Mouse (Mus musculus): ENCODE measurements at regions not wholly inside any gene's neighbourhood (a gene's known extent, or its start where the extent isn't known, plus 50 kb on each side); places are given as distances from the start of the nearest gene placed in this dataset.

- no peak for DNase-seq
These were observed 414.8 kb upstream of the Ptger4 start for GRCm38 (mm10) chr15:5658796-5659195.

- no peak for DNase-seq
These were observed 416.8 kb upstream of the Ptger4 start for GRCm38 (mm10) chr15:5660819-5661218.

GRCm38 (mm10) chr15:5671781-5672180 is 427.8 kb upstream of the Ptger4 start:
- DNase-seq = no peak

GRCm38 (mm10) chr15:5676704-5677103 is 432.7 kb upstream of the Ptger4 start:
- peak; percentile 1 for DNase-seq

GRCm38 (mm10) chr15:5693810-5694209 is 449.8 kb upstream of the Ptger4 start:
- no peak for DNase-seq

GRCm38 (mm10) chr15:5695015-5695414 is 451.0 kb upstream of the Ptger4 start:
- DNase-seq = no peak

GRCm38 (mm10) chr15:5708454-5708853 is 464.5 kb upstream of the Ptger4 start:
- DNase-seq = no peak

GRCm38 (mm10) chr15:5740658-5741057 is 496.7 kb upstream of the Ptger4 start:
- DNase-seq = no peak

- no peak for DNase-seq
These were observed 499.9 kb upstream of the Ptger4 start for GRCm38 (mm10) chr15:5743893-5744292.

GRCm38 (mm10) chr15:5758690-5759089 is 514.7 kb upstream of the Ptger4 start:
- no peak for DNase-seq

GRCm38 (mm10) chr15:5762216-5762615 is 518.2 kb upstream of the Ptger4 start:
- DNase-seq = no peak

- DNase-seq = no peak
These were observed 522.5 kb upstream of the Dab2 start for GRCm38 (mm10) chr15:5777074-5777473.

- DNase-seq = no peak
These were observed 499.7 kb upstream of the Dab2 start for GRCm38 (mm10) chr15:5799917-5800316.

GRCm38 (mm10) chr15:5811154-5811732 is 488.3 kb upstream of the Dab2 start:
- no peak for DNase-seq

- DNase-seq = no peak
These were observed 487.6 kb upstream of the Dab2 start for GRCm38 (mm10) chr15:5811958-5812357.

- DNase-seq = no peak
These were observed 481.5 kb upstream of the Dab2 start for GRCm38 (mm10) chr15:5817901-5818576.

GRCm38 (mm10) chr15:5839963-5840362 is 459.6 kb upstream of the Dab2 start:
- DNase-seq = no peak

- DNase-seq = peak; percentile 3
These were observed 458.0 kb upstream of the Dab2 start for GRCm38 (mm10) chr15:5841369-5842149.

GRCm38 (mm10) chr15:5846571-5846970 is 453.0 kb upstream of the Dab2 start:
- DNase-seq = no peak

- DNase-seq = no peak
These were observed 452.0 kb upstream of the Dab2 start for GRCm38 (mm10) chr15:5847413-5848100.

GRCm38 (mm10) chr15:5852523-5852922 is 447.1 kb upstream of the Dab2 start:
- DNase-seq = no peak

- no peak for DNase-seq
These were observed 430.3 kb upstream of the Dab2 start for GRCm38 (mm10) chr15:5869289-5869688.

- DNase-seq = no peak
These were observed 429.7 kb upstream of the Dab2 start for GRCm38 (mm10) chr15:5869866-5870265.
